Mouse (Mus musculus): ENCODE measurements around the gene Ptpn14.
A peak's percentile ranks its signal among the peaks of the same experiment; 100 is the strongest.

Ptpn14 gene

DNA sequence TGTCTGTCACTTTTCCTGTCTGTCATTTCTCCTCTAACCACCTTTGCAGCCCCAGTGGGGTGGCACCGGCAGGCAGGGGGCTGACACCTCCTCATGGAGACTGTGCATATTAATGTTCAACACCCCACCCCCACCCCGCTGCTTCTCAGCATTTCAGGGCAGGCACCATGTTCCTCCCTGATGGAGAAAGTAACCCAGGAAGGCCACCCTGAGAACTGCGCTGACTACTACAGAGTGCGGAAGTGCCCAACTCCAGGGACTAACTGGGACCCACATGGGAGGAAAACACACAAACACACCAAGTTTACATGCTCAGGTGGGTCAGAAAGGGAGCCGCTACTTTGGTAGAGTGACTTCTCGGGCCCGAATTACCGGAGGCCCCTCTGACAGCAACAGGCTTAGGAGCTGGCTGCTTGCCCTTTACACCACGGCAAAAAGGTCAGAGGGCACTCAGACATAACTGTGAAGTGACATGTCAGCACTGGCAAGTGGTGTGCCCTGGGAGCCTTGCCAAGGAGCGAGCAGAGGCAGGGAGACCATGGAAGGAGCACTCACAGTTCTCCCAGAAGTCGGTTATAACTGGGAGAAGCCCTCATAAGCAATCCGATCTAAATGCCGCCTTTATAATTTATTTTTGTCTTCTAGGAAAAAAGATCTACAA is 182.7 kb downstream of the Ptpn14 start:
- no peak for DNase-seq (ENCODE audit: low spot score)

DNA sequence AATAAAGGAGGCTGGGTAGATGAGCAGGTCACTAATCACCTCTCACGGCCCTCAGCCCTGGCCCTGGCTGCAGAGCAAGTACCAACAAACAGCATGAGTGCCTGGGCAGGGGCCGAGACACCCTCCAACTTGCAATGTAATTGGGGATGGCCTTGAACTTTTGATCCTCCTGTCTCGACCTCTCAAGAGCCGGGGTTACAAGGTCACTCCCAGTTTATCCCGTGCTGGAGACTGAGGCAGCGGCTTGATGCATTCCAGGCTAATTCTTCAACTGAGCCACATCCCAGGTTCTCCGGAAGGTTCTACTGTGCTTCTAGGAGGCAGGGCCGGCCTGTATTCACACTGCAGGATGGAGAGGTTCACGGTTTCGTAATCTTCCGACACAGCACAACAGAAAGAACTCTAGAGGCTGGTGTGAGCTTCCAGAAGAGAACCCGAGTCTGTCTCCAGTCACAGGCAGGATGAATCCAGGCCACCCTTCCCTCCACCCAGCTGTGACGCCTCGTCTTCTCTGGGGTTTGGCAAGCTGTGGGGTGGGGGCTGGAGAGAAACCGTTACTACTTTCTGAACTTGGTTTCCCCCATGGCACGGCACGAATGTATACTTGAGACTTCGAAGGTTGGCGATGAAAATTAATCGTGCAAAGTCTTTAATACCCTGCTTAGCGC is 185.2 kb downstream of the Ptpn14 start:
- DNase-seq (ENCODE audit: low spot score): no peak

DNA sequence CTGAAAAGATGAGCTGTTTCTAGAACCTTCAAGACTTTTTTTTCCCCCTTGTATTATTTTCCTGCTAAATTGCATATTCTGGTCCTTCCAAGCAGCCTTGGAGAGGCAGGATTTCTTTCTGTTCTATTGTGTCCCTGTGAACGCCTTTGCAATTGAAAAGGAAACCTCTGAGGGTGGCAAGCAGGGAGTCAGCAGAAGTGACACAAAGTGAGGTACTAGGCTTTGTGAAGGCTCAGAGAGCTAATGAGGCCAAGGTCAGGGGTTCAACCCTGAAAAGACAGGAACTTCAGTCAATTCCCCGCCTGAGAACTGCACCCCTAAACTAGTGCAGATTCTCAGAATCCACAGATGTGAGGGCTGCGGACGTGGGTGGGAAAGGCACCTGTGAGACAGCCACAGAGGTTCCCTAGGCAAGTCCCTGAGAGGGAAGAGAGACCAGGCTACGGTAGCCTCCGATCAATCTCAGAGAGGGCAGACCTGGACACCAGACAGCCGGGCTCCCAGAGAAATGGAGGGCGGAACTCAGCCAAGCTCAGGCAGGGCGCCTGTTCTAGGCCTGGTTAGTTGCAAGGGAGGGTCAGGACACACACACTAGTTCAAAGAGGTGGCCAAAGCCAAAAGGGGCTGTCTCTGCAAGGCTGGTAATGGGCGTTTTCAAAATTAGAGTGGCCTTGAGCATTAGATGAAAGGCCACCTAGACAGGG is 188.5 kb downstream of the Ptpn14 start:
- no peak for DNase-seq (ENCODE audit: low spot score)

DNA sequence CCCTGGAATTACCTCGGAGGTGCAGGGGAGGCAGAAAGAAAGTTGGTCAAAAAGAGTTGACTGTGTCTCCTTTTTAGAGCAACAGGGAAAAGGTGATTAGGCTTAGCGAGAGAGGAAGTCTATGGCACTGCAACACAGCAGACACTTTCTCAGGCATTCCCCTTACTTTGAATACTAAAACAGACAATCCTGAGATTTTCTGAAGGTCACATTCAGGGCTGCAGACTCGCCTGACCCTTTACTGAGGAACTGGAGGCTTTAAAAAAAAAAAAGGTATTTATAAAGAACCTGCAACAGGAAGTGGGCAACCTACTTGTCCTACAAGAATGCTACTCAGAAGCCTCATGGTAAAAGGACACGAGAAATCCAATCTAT is 189.0 kb downstream of the Ptpn14 start:
- no peak for DNase-seq (ENCODE audit: low spot score)

DNA sequence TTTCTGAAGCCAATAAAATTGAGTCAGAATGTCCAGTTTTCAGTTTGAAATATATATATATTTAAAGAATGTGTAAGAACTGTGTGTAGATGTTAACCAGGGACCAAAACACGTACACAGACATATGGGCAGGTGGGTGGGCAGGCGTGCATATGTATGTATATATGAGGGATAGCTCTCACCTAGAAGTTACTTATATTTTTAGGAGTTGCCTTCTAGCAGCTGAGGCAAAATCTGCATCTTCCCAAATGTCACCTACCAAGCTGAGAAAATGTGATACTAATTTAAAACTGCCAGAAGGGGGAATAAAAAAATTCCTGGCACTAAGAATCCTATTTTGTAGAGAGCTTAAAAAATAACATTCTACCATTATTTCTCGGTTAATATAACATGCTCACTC is 191.7 kb downstream of the Ptpn14 start:
- DNase-seq (ENCODE audit: low spot score): no peak

DNA sequence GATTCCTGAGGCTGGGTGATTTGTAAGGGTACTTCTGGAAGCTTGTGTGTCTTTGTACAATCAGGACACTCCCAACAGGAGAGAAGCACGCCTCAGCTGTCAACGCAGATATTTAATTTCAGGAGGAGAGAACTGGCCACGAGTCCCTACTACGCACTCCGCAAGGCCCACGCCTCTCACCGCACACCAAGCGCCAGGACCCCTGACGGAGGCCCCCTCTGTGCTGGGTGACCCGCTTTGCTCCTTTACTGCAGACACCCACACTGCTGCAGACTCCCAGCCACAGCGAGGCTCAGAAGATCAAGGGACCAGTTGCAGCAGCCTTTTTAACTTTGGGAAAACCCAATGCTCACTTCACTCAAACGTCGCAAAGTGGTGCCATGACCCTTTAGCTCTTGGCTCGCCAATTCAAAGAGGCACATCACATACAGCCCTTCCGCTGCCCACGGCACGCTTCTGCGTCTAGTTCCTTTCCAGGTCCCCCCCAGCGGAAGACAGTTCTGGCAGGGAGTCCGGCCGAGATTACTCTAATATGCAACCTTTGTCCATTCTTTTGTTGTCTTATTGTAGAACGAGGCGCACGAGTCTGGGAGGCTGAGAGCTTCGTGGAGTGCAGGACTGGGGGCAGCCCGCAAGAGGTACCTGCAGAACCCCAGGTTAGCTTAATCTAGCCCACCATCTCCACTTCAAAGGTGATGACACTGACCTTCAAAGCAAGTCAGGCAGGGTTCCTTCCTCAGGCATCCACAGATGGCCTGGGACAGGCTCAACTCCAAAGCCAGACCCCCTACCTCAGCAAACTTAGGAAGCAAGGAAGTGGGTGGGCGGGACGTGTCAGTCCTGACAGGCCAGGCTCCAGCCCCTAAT is 192.9 kb downstream of the Ptpn14 start:
- no peak for DNase-seq (ENCODE audit: low spot score)

DNA sequence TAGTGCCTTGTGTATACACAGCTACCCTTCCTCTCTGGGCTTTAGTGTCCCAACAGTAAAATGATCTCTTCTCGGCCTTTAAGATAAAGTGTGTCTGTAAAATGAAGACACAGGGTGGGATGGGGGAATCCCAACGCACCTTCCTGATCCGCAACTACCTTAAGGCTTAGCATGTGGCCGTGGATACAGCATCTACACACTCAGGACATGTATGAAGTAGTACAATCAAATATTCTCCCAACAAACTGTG is 193.4 kb downstream of the Ptpn14 start:
- DNase-seq (ENCODE audit: low spot score): no peak

DNA sequence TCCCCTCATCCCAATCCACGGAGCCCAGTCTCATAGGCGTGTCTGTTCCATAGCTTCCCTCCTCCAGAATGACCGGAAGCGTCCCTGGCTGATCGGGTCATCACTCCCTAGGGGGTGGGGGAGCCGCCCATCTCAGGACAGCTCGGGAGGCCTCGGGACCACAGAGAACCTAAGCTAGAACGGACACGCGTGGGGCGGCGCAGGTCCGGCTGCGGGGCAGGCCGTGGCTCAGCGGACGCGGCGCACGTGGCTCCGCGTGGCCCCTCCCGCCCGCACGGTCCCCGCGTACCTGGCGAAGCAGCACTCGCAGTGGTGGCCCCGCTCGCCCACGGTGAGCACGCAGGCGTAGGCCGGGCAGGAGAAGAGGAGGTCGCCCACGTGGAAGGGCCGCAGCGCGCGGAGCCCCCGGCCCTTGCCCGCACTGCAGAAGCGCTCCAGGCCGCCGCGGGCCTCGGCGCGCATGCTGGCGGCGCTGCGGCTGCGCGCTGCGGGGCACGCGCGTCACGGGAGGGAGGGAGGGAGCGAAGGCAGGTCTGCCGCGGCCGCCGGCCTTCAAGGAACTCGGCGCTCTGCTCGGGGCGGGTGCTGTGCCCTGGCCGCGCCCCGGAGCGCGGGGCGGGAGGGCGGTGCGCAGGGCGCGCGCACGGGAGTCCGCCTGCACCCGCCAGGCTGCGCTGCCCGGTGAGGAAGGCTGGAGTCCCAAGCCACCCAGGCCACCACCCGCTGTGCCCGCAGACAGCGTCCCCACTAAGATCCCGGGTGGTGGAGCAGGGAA is 193.9 kb downstream of the Ptpn14 start, which contains the start of gene Smyd2:
Smyd2 (minus strand) TSS at position 546 of the 775 bp plus-strand sequence.
- DNase-seq (ENCODE audit: low spot score): peak; percentile 44

DNA sequence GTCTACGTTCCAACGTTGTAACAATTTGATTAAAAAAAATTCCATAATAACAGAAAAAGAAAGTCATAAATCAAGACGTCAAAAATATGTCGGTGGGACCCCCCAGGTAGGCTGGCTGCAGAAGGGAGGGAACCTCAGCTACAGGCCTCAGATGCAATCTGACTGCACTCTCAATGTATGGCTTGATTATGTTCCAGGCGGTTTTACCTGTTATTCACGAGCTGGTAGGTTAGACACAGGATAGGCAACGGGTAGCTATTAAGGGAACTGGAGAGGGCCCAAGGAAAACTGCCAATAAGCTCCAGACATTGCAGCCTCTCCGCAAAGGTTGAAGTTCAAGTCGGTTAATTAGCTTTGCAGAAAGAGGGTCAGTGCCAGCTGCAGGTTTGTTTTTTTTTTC is 194.7 kb downstream of the Ptpn14 start:
- no peak for DNase-seq (ENCODE audit: low spot score)

DNA sequence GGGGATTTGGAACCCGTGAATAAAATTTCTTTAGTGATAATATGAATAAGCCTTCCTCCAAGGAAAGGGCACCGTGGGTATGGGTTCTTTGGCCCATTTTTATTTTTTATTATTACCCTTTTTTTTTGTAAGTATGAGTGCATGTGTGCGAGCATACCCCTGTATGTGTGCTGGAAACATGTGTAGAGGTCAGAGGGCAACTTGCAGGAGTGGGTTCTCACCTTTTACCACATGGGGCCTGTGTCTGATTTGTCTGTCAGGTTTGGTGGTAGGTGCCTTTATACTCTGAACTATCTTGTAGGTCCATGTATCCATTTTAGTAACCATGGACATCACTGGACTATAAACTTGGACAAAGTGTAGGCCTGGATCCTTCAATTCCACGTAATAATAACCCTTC is 195.1 kb downstream of the Ptpn14 start:
- DNase-seq (ENCODE audit: low spot score): no peak

DNA sequence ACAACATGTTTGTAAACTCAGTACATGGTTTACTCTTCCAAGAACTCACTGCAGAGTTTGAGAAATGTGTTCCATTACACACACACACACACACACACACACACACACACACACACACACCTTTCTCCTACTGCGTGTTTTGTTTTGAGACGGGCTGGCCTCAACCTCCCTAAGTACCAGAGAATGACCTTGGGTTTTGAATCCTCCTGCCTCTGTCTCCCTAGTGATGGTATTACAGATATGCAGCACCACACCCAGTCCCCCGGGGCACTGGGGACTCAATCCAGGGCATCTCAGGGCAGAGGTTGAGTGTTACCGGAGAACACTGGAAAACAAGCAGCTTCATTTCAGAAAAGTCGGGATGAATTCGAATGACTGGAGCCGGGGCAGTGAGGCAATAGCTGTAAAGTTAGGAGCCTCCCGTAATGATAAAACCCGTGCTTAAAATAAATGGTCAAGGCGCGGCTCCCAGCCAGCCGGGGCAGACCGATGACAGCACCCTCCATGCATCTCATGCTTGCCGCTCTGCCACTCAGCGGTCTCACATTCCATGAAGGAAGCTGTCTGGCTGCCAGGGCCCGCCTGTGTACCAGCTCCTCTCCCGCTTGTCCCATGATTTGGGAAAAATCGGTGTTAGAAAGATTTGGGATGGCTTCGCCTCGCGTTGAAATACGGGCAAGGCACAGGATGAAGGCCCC is 196.0 kb downstream of the Ptpn14 start:
- DNase-seq (ENCODE audit: low spot score): no peak

DNA sequence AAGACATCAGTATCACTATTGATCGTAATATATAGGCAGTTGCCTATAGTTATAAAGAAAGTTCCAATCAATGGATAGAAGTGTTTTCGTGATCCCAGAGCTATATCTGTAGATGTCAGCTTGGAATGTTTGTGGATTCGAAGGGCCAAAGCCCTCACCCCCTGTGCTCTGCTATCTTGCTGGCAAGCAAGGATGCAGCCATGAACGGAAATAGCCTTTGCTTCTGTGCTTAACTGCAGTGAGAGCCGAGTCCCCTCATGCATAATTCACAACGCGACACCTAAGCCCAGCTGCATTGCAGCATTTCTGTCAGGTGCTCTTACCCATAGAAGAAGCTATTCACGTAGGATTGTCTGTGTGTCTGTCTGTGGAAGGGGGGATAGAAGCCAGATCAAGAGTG is 198.2 kb downstream of the Ptpn14 start:
- DNase-seq (ENCODE audit: low spot score): no peak
